Mouse (Mus musculus): Measurements from ENCODE around the gene Slc22a5. TPM values are rescaled to one million over a fixed set of nuclear protein-coding genes. Genes with fewer than 3 reads are reported as not detected.
A peak's percentile ranks its signal among the peaks of the same experiment; 100 is the strongest.
"Not testable (repeated sequence)": the region's sequence is repeated elsewhere in the genome, so short reads cannot be mapped to it uniquely, and the experiment has no call there.

The Slc22a5 gene
- polyA plus RNA-seq, 1 experiment from 2014 or later, result 8.1 TPM

- Histone ChIP-seq H3K27me3 (no peaks in the 10 kb centered on the region), H3K9ac (no peak overlapping the region), H3K27ac (no peak overlapping the region), H3K36me3 (peaks cover 31% of the 10 kb centered on the region), H3K4me2 (no peak overlapping the region), H3K4me1 (replicated peaks) (no peaks in the 10 kb centered on the region), H3K4me3 (no peak overlapping the region), H3K9me3 (no peaks in the 10 kb centered on the region)
- ATAC-seq (ENCODE audit: low FRiP score), result no peak
- 81% methylated on average over 4 of the region's 4 CpGs for whole genome bisulfite sequencing
These were observed 16.8 kb downstream of the Slc22a5 start for GRCm38 (mm10) chr11:53874706-53875105.

GRCm38 (mm10) chr11:53873909-53874704 is 17.4 kb downstream of the Slc22a5 start:
- not testable (repeated sequence) for H3K4me2 ChIP-seq; H3K27me3 ChIP-seq; ATAC-seq (ENCODE audit: low FRiP score); H3K9ac ChIP-seq; H3K27ac ChIP-seq; H3K9me3 ChIP-seq; H3K4me1 ChIP-seq (replicated peaks); H3K4me3 ChIP-seq
- WGBS, result 68% methylated on average over 5 of the region's 5 CpGs
- peaks cover 31% of the 10 kb centered on the region for H3K36me3 ChIP-seq

- H3K27ac ChIP-seq, result no peak overlapping the region
- H3K4me3 ChIP-seq, result no peak overlapping the region
- no peak overlapping the region for H3K9ac ChIP-seq
- no peaks in the 10 kb centered on the region for H3K9me3 ChIP-seq
- no peaks in the 10 kb centered on the region for H3K27me3 ChIP-seq
- H3K36me3 ChIP-seq, result peaks cover 31% of the 10 kb centered on the region
- WGBS, result 92% methylated on average over 2 of the region's 2 CpGs
- no peaks in the 10 kb centered on the region for H3K4me1 ChIP-seq (replicated peaks)
- no peak overlapping the region for H3K4me2 ChIP-seq
- ATAC-seq (ENCODE audit: low FRiP score), result no peak
These were observed 19.5 kb downstream of the Slc22a5 start for GRCm38 (mm10) chr11:53871786-53872507.

GRCm38 (mm10) chr11:53869172-53869571 is 22.3 kb downstream of the Slc22a5 start:
- no peak overlapping the region for H3K4me3 ChIP-seq
- no peaks in the 10 kb centered on the region for H3K4me1 ChIP-seq (replicated peaks)
- WGBS, result 95% methylated on average over 5 of the region's 5 CpGs
- H3K36me3 ChIP-seq, result peaks cover 44% of the 10 kb centered on the region
- no peak overlapping the region for H3K27ac ChIP-seq
- H3K27me3 ChIP-seq, result no peaks in the 10 kb centered on the region
- no peaks in the 10 kb centered on the region for H3K9me3 ChIP-seq
- H3K9ac ChIP-seq, result no peak overlapping the region
- ATAC-seq (ENCODE audit: low FRiP score), result no peak
- H3K4me2 ChIP-seq, result no peak overlapping the region

- not testable (repeated sequence) for H3K27me3 ChIP-seq; H3K9ac ChIP-seq; H3K9me3 ChIP-seq; H3K27ac ChIP-seq; H3K4me2 ChIP-seq; H3K4me3 ChIP-seq; ATAC-seq (ENCODE audit: low FRiP score); H3K4me1 ChIP-seq (replicated peaks)
- peaks cover 43% of the 10 kb centered on the region for H3K36me3 ChIP-seq
- WGBS, result 46% methylated on average over 5 of the region's 5 CpGs
These were observed 23.1 kb downstream of the Slc22a5 start for GRCm38 (mm10) chr11:53868323-53868722.

- H3K9ac ChIP-seq; ATAC-seq (ENCODE audit: low FRiP score); H3K27ac ChIP-seq; H3K4me2 ChIP-seq; H3K27me3 ChIP-seq; H3K4me1 ChIP-seq (replicated peaks); H3K9me3 ChIP-seq; H3K4me3 ChIP-seq: not testable (repeated sequence)
- 81% methylated on average over 2 of the region's 4 CpGs for WGBS
- peaks cover 13% of the 10 kb centered on the region for H3K36me3 ChIP-seq
These were observed 26.6 kb downstream of the Slc22a5 start for GRCm38 (mm10) chr11:53864724-53865310.

GRCm38 (mm10) chr11:53860944-53861343 is 30.5 kb downstream of the Slc22a5 start:
- ATAC-seq (ENCODE audit: low FRiP score); H3K4me2 ChIP-seq; H3K36me3 ChIP-seq; H3K9me3 ChIP-seq; H3K4me3 ChIP-seq; H3K27me3 ChIP-seq; H3K4me1 ChIP-seq (replicated peaks); H3K9ac ChIP-seq; H3K27ac ChIP-seq: not testable (repeated sequence)
- WGBS, result 82% methylated on average over 9 of the region's 9 CpGs

GRCm38 (mm10) chr11:53858761-53859580 is 32.5 kb downstream of the Slc22a5 start, which contains the start of gene Gm12216:
Gm12216 (minus strand) TSS chr11:53859256.
- 0 out of 2 replicates have a peak, but pooled peaks have one; percentile 43 for ATAC-seq (ENCODE audit: low FRiP score)

GRCm38 (mm10) chr11:53858058-53858760 is 33.3 kb downstream of the Slc22a5 start:
- peaks cover 3% of the 10 kb centered on the region for H3K4me1 ChIP-seq (replicated peaks)
- 85% methylated on average over 6 of the region's 6 CpGs for WGBS
- no peak overlapping the region; the same call in 1 of the 2 replicates for H3K4me2 ChIP-seq
- peaks cover 7% of the 10 kb centered on the region for H3K27me3 ChIP-seq
- ATAC-seq (ENCODE audit: low FRiP score), result no peak
- H3K36me3 ChIP-seq, result no peaks in the 10 kb centered on the region
- H3K4me3 ChIP-seq, result no peak overlapping the region
- H3K9me3 ChIP-seq, result no peaks in the 10 kb centered on the region
- no peak overlapping the region for H3K9ac ChIP-seq
- no peak overlapping the region for H3K27ac ChIP-seq

More at GRCm38 (mm10) chr11:53858761-53859580, 32.5 kb downstream of the Slc22a5 start, which contains the start of gene Gm12216:
- H3K27me3 ChIP-seq; H3K36me3 ChIP-seq; H3K27ac ChIP-seq; H3K9me3 ChIP-seq; H3K4me1 ChIP-seq (replicated peaks): not testable (repeated sequence)
- H3K9ac ChIP-seq, result peak within 1 kb of the TSS; percentile 63
- H3K4me3 ChIP-seq, result peak within 1 kb of the TSS; percentile 42
- WGBS, result 14% methylated on average over 41 of the region's 50 CpGs
- peak within 1 kb of the TSS; percentile 62 for H3K4me2 ChIP-seq

- no peak for ATAC-seq (ENCODE audit: low FRiP score)
- no peak overlapping the region for H3K4me3 ChIP-seq
- H3K4me1 ChIP-seq (replicated peaks), result peaks cover 6% of the 10 kb centered on the region
- H3K36me3 ChIP-seq, result no peaks in the 10 kb centered on the region
- no peaks in the 10 kb centered on the region for H3K9me3 ChIP-seq
- no peak overlapping the region for H3K9ac ChIP-seq
- peaks cover 9% of the 10 kb centered on the region for H3K27me3 ChIP-seq
- WGBS, result 62% methylated on average over 5 of the region's 5 CpGs
- H3K4me2 ChIP-seq, result no peak overlapping the region
- H3K27ac ChIP-seq, result no peak overlapping the region
These were observed 37.8 kb downstream of the Slc22a5 start for GRCm38 (mm10) chr11:53853665-53854064.

GRCm38 (mm10) chr11:53851795-53852194 is 39.7 kb downstream of the Slc22a5 start:
- Histone ChIP-seq H3K27me3 (0 out of 2 replicates have a peak, but pooled peaks cover 3% of the 10 kb centered on the region), H3K4me1 (replicated peaks) (peaks cover 6% of the 10 kb centered on the region), H3K4me2 (no peak overlapping the region), H3K9me3 (no peaks in the 10 kb centered on the region), H3K9ac (no peak overlapping the region), H3K27ac (no peak overlapping the region), H3K4me3 (no peak overlapping the region), H3K36me3 (no peaks in the 10 kb centered on the region)
- no peak for ATAC-seq (ENCODE audit: low FRiP score)
- WGBS, result 51% methylated on average over 5 of the region's 5 CpGs
